Mouse (Mus musculus): ENCODE data around the gene Ubac2.

Gene Ubac2

DNA sequence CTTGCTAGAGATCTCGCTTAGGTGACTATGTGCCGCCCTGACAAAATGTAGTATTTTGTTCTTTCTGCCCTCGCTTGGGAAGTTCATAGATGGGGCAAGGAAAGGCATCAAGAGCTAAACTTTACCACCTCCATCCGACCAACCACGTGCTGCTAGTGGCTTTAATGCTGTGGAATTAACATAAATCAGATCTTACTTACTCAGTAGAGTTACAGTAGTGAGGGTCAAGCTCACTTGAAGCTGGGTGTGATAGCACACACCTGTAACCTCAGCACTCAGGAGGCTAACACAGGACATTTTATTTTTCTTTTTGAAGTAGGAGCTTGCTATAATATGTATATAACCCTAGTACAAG is 73.6 kb downstream of the Ubac2 start:
- no peak for DNase-seq

DNA sequence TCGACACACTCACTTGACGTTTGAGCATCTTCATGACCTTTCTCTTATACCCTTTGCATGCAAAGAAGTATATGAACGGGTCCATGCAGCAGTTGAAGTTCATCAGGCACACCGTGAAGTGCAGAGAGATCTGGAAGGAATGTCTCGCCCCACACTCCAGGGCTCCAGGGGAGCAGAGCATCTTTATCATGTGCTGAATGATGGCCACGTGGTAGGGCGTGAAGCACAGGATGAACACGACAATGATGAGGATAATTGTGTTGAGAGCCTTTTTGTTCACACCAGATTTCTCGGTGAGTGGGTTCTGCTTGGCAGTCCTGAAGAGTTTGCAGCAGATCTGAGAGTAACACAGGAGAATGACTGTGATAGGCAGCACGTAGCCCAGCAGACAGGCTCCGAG is 75.7 kb downstream of the Ubac2 start:
- no peak for DNase-seq

DNA sequence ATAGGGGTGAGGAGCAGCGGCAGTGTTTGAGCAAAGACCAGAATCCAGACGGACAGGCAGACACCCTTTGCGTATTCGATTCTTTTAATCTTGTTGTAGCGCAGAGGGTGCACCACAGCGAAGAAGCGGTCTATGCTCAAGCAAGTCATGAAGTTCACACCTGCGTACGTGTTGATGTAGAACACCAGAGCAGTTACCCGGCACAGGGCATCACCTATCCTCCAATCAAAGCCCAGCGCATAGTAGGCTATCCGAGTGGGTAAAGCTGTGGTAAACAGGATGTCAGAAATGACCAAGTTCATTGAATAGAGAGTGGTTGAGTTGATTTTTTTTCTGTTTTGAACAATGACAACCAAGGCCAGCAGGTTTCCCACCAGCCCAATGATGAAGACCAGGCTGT is 76.2 kb downstream of the Ubac2 start:
- no peak for DNase-seq

DNA sequence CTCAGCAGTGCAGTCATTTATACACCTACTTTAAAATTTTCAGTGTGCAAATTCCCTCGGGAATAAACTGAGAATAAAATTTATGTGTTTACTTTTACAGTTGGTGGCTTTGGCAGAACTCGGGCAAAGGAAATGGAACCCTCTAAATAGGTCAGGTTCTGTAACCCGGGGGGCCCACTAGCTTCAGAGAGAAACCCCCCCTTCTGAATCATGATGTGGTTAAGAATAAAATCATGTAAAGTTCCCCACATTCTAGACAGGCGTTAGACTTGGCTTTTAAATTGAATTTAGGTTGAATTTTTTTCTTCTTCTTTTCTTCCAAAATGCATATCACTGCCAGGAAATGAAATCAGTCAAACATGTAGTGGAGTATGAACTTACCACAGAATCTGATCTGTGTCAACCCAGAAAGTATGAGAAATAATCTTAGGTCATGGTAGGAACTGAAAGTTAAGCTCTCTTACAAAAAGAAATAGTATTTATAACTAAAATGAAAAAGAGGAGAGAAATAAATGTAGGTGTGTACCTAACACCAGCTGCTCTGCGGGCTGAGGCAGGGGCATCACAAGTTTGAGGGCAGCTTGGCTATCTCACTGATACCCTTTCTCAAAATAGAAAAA is 76.9 kb downstream of the Ubac2 start:
- DNase-seq = no peak

DNA sequence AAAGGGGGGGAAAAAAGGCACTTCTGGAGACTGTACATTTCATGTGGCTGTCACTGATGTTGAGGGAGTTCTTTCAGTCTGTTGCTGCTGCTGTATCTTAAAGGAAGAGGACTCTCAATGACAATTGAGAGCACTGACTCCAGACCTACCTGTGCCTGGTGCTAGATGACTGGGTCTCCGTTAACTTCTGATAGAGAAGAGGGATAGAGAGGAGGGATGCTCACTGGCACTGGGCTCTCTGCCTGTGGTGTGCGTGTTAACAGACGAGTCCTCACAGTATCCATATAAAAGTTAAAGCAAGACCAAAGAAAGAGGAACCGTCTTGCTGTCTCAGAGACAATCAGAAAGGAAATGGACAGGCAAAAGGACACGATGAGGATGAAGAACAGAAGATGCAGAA is 77.9 kb downstream of the Ubac2 start:
- DNase-seq = no peak

DNA sequence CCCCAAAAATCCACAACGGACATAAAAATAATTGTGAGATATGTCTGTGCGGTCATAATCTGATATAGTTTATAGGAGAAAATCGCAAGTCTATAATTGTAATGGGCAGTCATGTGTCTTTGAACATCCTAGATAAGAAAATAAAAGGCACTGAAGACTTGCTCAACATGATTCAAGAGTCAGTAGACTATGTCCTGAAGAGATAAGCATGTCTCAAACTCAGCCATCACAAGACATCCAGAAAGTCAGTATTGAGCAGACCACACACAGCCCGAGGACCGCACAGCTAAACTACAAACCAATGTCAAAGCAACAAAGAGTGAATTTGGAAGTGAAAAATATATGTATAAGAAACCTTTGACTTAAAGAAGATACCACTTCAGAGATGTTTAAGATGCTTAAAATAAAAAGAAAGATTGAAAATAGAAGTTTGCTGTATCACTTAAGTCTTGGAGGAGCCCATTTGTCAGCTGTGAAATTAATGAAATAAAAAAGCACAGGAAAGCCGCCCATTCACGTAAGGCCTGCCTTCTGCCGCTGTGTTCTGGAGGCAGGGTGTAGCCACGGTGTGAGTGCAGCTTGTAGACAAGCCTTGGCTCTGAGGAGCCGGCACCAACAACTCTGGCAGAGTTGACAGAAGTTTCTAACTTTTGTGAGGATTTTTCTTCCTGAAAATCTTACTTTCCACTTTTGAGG is 78.9 kb downstream of the Ubac2 start:
- DNase-seq = no peak

DNA sequence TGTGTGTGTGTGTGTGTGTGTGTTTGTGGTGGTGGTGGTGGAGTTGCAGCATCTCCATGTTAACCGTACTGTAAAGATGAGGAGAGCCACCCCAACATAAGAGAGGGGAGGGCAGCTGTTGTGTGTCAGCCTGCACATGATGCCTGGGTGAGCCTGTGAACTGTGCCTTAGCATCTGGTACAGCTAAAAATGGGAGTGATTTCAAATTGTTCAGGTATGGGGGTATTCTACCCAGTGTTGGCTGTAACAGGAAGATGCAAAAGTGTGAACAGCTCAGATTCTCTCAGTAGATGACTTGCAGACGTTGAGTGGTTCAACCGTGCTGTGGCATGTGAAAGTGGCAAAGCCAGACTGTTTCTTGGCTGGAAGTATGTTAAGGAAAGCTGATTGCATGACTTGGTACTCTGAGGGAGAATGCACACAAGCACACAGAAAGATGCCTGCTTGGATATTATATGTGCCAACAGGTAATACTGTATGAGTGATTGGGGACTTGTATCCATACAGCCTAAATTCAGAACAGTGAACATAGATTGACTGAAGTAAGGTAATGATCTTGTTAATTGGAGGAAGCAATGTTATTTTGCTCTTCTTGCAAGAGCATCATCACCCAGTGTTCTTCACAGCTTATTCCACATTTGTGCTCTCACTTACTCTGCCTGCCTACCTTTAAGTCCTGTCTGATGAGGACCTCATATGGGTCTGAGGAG is 79.8 kb downstream of the Ubac2 start:
- no peak for DNase-seq

DNA sequence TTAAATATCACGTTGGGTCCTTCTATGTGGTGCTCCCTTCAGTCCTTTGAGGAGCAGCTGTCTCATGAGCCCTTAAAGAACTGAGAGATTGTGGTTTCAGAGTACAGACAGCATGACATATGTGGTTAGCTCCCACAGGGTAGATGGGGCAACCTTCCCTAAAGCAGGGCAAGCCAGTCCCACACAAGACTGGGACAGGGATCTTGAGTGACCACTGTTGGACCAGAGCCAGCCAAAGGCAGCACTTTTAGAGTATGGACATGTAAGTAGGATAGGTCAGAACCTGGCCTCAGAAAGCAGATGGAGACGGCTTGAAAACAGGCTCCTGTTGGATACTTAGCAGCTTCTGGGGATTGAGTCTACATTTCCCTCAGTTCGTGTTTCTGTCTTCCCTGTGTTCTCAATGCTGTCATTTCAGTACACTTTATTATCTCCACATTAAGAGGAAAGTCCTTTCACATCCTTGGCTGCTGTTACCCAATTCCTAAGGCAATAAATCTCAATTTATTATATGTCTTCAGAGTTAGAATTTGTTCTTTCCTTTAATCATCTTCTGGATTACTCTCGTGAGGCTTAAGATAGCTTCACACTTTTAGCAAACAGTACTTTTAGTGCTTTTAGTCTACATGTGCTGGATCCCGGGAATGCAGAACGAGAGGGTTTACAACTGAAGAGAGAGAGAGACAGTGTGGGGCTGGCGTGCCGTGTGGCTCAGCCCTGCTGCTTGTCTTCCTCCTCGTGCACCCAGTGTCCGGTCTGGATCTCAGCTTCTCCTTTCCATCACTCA is 80.5 kb downstream of the Ubac2 start:
- DNase-seq = no peak

DNA sequence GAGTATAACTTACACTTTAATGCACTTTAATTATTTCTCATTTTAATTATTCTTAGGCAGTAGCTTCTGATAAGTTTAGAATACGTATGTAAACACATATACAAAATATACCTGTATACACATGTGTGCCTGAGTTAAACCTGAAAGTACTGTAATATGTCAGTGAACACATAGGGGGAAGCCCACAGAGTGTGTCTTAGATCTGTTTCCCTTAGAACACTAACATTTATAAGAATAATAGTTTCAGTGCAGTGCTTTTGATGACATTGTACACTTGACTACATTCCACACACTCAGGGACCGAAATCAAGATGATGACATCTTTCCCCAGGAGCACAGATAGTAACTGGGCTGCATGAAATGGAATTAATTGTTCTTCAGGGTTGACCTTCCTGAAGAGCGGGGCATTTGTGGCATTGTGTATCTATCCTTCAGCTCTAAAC is 81.1 kb downstream of the Ubac2 start:
- DNase-seq = no peak

DNA sequence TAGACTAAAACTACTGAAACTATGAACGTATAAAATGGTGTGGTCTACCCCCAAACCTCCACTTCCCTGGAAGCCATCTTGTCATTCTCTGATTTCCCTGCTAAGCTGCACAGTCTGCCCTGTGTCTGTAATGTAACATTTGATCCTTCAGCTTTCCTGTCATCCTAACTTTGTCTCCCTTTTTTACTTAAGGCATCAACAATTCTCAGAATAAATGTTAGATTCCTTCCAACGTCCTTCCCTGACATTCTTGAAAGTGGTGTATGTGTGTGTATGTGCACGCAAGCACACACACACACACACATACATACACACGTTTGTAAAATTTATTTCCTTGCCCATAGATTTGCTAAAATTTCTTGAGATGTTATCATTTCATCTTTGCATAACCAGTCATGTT is 81.6 kb downstream of the Ubac2 start:
- DNase-seq = no peak

DNA sequence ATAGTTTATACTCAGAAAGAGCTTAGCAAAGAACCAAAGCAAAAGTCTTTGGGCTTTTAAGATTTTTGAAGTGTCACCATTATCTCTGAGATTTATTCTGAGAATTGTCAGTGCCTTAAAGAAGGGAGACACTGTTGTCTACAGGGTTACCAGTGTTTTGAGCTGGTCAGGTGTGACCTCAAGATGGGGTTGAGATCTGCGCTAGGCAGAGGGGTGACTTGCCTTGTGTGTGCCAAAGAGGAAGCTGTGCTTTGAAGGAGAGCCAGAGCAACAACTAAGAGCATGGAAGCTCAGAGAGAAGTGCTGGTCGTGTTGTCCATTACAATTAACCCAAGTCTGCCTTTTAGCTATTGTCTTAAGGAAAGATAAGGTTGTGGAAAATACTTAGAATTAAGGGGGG is 82.1 kb downstream of the Ubac2 start:
- no peak for DNase-seq

DNA sequence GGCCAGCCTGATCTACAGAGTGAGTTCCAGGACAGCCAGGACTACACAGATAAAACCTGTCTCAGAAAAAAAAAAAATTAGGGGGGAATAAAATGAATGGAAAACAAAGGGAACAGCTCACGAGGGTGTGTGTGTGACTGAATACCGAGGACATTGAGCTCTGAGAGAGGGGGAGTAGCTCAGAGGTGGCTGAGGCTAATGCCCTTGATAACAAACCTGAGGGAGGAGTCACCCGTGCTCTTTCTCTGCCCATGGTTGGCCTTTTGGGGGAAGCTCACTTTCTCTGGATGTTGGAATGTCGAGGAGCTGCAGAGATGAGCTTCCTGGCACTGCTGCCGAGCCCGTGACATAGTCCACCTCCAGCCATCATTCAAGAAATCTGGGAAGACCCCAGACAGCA is 82.6 kb downstream of the Ubac2 start:
- DNase-seq = no peak

DNA sequence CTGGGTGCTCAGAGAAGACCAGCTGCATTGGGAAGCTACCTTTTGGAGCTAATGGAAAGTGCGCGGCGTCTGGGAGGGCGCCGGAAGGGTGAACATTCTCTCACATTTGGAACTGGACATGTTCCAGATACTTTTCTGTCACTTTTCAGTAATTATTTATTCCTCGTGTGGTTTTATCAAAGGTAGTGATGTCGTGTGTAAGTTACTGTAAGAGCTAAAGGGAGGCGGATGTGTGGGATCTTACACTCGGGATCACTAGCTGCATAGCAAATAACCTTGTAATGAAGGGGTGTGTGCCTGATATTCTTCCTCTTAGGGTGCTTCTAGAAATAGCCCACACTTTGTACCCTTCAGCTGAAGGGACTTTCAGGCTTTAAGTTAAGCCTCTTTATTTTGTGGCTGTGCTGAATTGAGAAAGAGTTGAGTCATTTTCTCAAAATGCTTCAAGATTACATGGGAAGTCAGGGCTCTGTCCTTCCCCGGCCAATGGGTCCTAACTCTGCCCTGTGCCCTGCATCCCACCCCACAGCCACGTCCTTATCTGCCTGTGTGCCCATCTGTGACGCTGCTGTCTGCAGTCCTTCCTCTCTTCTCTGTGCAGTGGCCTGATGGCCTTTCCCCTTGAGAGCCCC is 83.2 kb downstream of the Ubac2 start:
- DNase-seq = no peak

DNA sequence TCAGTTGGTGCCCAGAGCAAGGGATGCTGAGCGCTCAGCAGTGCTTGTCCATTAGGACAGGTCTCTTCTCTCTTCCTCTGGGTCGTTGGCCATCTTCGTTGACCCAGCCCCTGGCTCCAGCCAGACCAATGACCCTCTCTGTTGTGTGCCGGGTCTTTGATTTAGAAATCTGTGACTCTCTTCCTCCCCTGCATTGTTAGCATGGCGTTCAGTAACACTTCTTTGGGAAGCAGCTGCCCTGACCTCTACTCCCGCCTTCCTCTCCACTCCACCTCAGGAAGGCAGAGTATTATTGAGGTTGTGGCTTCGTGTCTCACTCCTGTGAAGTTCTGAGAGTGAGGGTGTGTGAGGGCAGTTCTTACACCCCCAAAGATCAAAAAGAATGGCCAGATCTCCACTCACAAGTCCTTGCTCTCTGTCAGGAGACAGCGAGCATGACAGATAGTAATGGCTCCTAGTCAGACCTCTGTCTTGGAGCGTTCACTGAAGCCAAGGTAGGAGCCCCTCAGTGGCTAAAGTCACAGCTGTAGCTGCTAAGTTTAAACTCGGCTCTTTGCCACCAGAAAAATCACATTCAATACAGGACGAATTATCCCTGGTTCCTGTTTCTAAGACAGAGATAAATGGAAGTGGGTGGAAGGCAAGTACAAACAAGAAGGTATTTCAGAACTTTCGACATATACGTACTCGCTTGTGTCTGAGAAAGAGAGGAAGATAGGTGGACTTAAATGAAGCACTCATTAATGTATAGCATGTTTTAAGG is 83.9 kb downstream of the Ubac2 start:
- DNase-seq = no peak

DNA sequence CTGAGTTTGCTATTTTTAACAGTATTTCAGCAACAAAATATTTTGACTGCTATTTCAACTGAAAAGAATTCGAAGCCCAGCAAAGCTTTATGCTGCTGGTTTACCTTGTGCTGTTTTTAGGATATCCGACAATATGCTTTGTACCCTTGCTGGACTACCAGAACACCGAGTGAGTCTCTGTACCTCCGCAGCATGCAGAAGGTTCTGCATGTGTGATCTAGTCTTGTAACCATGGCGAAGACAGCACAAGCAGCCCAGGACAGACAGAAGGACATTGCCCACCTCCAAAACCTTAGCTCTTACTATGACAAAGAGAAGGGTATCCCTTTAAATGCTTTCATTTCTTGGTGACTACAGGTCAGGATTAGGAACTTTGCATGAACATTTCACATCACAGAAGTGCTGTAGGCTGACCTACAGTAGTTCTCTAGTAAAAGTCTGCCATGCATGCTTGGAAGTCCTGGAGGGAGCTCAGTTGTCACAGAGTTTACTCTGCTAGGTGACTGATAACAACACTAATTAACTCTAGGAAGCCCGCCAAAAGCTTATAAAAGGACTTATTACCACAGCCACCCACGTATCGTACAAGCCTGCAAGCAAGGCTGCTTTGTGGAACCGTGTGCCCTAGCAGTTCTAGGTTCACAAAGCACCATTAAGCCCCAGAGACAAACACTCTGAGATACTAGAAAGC is 85.0 kb downstream of the Ubac2 start:
- DNase-seq = no peak

DNA sequence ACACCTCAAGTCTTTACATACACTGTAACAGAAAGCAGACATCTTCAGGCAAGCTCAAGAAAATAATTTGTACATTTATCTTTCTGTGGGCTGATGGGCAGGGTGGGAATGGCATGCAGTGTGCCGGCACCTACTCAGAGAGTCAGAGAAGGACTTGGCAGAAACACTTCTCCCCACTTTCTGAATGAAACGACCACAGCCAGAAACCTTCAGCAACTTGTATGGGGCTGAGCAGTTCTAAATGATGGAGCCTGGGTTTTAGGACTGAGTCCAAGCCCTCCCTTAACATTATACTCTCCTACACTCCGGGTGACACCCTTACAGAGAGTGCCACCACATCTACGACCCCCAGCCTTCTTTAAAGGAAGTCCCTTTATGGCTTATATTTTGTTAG is 85.5 kb downstream of the Ubac2 start:
- DNase-seq = no peak

DNA sequence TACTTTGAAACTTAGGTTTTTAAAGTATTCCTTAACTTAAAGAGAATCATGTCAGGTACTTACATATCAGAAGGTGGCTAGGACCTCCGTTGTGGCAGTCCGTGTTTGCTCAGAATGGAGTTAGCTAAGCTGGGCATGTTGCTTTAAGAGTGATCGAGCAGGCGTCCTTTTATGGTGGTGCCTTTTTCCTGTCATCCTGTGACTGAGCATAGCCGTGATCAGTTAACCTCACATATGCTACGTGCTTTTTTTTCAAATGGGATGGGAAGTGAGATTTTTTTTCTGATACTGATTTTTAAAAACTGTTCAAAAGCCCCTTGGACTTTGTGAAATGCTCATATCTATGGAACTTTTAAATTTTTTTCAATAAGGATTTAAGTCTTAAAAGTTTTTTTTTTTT is 86.6 kb downstream of the Ubac2 start, which contains the start of gene Gpr183:
TSS of gene Gpr183 (minus strand) at position 206 of the 400 bp plus-strand sequence.
- DNase-seq = no peak

DNA sequence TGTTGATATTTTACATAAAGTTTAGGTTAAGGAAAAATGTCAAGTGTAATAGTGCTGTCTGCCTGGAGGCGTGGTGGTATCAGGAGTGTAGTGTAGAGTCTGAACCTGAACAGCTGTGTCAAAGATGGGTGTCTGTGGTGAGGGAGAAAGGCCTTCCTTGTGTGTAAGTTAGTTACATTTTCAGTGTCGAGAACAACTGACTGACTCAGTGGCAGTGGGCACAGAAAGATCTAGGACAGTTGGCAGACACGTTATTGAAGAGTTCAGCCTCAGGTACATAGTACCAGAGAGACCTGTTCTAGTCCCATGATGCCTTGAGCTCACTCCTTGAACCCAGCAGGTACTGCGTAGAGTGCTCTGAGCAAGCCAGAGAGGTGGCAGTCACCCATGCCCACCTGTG is 87.0 kb downstream of the Ubac2 start:
- DNase-seq = no peak

DNA sequence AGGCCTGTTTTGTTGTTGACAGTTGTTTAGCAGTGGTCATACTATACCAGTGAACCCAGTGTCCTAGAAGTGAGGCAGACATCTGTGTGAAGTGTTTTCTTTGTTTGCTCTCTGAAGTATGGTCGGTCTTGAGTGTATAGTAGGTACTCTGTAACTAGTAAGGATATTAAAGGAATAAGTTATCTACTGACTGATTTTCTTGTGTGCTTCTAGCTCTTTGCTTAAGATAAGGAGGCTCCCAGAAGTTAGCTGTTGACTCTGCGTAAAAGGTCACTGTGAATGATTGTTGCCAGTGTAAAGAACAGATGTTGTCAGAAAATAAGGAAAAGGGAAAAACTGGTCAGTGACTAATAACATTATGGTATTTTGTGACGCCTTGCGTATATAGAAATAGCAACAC is 88.7 kb downstream of the Ubac2 start:
- DNase-seq = no peak

DNA sequence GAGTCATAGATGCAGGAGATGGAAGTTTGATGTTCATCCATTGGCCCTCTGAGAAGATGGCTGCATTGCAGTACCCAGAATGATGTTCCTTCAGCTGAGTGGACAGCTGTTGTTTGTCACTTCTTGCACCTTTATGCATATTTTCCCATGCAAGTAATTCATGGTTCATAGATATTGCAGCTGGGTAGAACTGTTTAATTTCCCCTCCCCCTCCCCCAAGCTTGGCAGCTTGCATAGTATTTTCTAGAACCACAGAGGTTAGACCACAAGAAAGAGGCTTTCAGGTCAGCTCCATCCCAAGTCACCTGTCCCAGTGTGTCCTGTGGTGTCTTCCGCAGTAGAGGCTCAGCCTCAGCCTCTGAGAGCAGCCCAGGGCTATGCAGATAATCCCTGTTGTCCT is 92.0 kb downstream of the Ubac2 start:
- no peak for DNase-seq

DNA sequence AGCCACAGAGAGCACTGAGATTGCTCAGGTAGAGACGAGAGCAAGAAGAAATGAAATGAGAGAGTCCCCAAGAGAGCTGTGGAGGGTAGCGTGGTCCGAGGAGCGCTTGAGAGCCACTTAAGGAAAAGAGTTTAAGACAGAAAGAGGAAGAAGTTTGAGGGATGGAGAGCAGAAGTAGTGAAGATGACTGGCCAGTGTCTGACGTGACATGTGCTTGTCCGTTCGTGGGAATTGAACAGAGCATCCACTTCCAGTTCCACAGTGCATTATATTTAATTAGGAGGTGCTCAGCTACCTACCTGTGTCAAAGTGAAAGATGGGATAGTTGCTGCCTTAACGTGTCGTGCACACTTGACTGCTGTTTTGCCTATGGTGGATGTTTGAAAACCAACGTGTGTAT is 94.7 kb downstream of the Ubac2 start:
- no peak for DNase-seq

DNA sequence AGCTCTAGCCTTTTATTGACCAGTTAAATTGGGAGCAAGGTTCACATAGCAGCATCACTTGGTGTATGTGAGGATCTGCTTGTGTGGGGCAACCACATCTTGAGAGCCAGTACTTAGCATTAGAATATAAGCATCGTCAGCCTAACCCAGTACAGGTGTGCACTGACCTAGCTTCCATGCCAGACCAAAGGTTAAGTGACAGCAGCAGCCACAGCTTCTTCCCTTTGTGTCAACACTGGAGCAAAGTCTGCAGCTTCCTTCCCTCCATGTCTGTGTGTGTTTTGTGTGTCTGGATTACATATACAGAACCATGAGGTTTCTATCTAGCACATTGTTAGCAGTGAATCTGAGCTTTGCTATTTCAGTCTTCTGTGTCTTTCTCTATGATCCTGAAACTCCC is 103.1 kb downstream of the Ubac2 start:
- no peak for DNase-seq
